Mouse (Mus musculus) kidney, adult 2 months (tissue): ENCODE measurements around the gene Epsti1.

Experiments used
- CTCF ChIP-seq: fragments of 200-500 bp; conservative IDR thresholded peaks from 2 replicates; pipeline ENCODE4 v1.5.1; 2011; ENCODE audit warnings: low read depth, mild to moderate bottlenecking, control low read depth, low read length, moderate library complexity, mixed read lengths; ENCODE audit not compliant: insufficient read depth, insufficient read length
- POLR2A ChIP-seq: fragments of 200-500 bp; IDR thresholded peaks from one replicate; pipeline ENCODE4 v1.6.1; 2011; ENCODE audit warnings: low read depth, low read length, control low read depth

DNA sequence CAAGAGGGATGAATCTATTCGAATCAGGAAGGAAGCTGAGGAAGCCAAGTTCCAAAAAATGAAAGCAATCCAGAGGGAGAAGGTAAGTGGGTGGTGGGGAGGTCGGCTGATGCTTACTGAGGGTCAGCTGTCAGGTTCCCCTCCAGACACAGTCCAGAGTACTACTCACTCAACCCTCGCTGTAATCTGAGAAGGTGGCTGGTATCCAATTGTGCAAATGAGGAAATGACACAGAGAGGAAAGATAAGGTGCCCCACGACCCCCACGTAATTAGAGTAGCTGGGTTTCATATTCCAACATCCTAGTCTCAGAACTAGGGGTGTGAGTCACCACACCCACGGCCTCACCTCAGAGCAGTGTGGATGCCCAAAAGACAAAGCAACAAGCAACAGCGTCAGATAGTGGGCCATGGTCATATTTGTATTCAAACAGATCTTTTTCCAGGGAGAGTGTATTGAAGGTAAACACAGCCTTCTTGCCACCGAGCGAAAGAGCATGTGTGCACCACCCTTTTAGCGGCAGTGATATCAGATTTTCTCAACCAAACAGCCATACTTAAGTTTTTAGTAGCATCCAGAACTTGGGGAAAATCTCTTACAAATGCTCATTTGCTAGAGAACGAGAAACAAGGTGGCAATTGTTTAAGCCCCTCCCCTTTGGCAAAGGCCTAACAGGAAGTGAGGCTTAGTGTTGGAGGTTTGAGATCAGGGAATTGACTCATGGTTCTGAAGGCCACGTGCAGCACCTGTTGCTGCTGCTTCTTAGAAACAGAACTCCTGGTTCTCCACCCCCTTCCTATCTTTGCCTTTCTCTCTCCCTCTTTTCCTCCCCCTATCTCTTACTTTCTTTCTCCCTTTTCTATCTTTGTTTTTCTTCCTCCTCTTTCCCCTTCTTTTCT lies 28.4 kb downstream of the Epsti1 start:
- TF ChIP-seq CTCF: no peak
- no peak for TF ChIP-seq POLR2A
